Mouse (Mus musculus) midbrain, embryonic 10.5 days (tissue): Measurements from ENCODE around the gene Trim80. TPM values are rescaled to one million over a fixed set of nuclear protein-coding genes. Genes with fewer than 3 reads are reported as not detected.
"Not testable (repeated sequence)": the region's sequence is repeated elsewhere in the genome, so short reads cannot be mapped to it uniquely, and the experiment has no call there.

Experiments used
- DNase-seq: peaks from one replicate; pipeline ENCODE4 v3.0.0-alpha.2; 2017; ENCODE audit warnings: low spot score
- H3K27ac ChIP-seq: fragments of 300-500 bp; sonication (generic); replicated peaks from 2 replicates; pipeline ENCODE4 v1.5.1; 2016; ENCODE audit warnings: mild to moderate bottlenecking
- H3K27me3 ChIP-seq: fragments of 300-500 bp; sonication (generic); 2 replicates; pipeline ENCODE4 v1.6.1; 2016; ENCODE audit warnings: low read depth, mild to moderate bottlenecking; ENCODE audit not compliant: poor library complexity, severe bottlenecking
- H3K36me3 ChIP-seq: fragments of 300-500 bp; sonication (generic); 2 replicates; pipeline ENCODE4 v1.6.1; 2016; ENCODE audit warnings: mild to moderate bottlenecking, moderate library complexity
- H3K4me1 ChIP-seq: fragments of 300-500 bp; sonication (generic); 2 replicates; pipeline ENCODE4 v1.6.1; 2016
- H3K4me3 ChIP-seq: fragments of 300-500 bp; sonication (generic); 2 replicates; pipeline ENCODE4 v1.5.1; 2016; ENCODE audit warnings: mild to moderate bottlenecking, moderate library complexity
- H3K9me3 ChIP-seq: fragments of 300-500 bp; sonication (generic); replicated peaks from 2 replicates; pipeline ENCODE4 v1.6.1; 2016; ENCODE audit warnings: mild to moderate bottlenecking
- WGBS: fragments of 180-500 bp; shearing (Covaris S2); methylation state at CpG from one replicate; pipeline ENCODE4 v1.1.7; 2016; 5-methylcytosine and 5-hydroxymethylcytosine counted together
- polyA plus RNA-seq: library from polyadenylated mRNA; unstranded; fragments of >200 nt; fragmentation: Nextera tagmentation; extraction: Ambion mirVana; gene quantifications from 2 replicates; pipeline ENCODE4 v1.2.1, GENCODE M21; 2016

Gene Trim80
- polyA plus RNA-seq, 1 experiment from 2014 or later: 0.14 TPM

- H3K4me1 ChIP-seq: peaks cover 20% of the 10 kb centered on the region
- peaks cover 25% of the 10 kb centered on the region for H3K36me3 ChIP-seq
- no peaks in the 10 kb centered on the region; the same call in 1 of the 2 replicates for H3K9me3 ChIP-seq
- 5% methylated on average over 31 of the region's 31 CpGs for WGBS
- peak overlapping the region; percentile 50 for H3K4me3 ChIP-seq
- DNase-seq: peak; percentile 67
- peak overlapping the region; percentile 82 for H3K27ac ChIP-seq
- H3K27me3 ChIP-seq: peaks cover 10% of the 10 kb centered on the region
Measured at GRCm38 (mm10) chr11:115435596-115436337, 4.6 kb upstream of the Trim80 start.

DNA sequence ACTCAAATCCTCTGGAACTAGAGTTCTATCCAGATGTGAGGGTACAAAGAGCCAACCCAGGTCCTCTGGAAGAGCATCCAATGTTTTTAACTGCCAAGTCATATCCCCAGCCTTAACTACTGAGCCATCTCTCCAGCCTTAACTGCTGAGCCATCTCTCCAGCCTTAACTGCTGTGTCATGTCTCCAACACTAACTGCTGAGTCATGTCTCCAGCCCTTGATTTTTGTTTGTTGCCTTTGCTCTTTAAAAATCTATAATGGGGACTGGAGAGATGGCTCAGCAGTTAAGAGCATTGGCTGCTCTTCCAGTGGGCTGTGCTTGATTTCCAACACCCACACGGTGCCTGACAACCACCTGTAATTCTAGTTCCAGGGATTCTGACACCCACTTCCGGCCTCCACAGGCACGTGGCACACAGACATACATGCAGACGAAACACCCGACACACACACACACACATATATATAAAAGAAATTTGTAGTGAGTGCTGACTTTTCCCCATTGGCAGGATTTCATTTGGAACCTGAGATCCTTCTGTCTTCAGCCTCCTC is 2.7 kb upstream of the Trim80 start:
- Histone ChIP-seq H3K27me3 (peaks cover 20% of the 10 kb centered on the region), H3K27ac (no peak overlapping the region), H3K9me3 (no peaks in the 10 kb centered on the region; the same call in 1 of the 2 replicates), H3K4me3 (no peak overlapping the region), H3K36me3 (peaks cover 6% of the 10 kb centered on the region), H3K4me1 (peaks cover 28% of the 10 kb centered on the region)
- DNase-seq: no peak
- 88% methylated on average over 5 of the region's 5 CpGs for WGBS

GRCm38 (mm10) chr11:115439326-115439725 is 1.0 kb upstream of the Trim80 start:
- Histone ChIP-seq H3K36me3 (no peaks in the 10 kb centered on the region), H3K4me3 (no peak overlapping the region), H3K27me3 (peaks cover 20% of the 10 kb centered on the region), H3K27ac (no peak overlapping the region), H3K9me3 (no peaks in the 10 kb centered on the region; the same call in 1 of the 2 replicates), H3K4me1 (peaks cover 28% of the 10 kb centered on the region)
- WGBS: 91% methylated on average over 3 of the region's 3 CpGs
- no peak for DNase-seq

- Histone ChIP-seq H3K9me3 (no peaks in the 10 kb centered on the region; the same call in 1 of the 2 replicates), H3K27ac (no peak overlapping the region), H3K4me1 (peaks cover 12% of the 10 kb centered on the region), H3K4me3 (no peak overlapping the region), H3K36me3 (no peaks in the 10 kb centered on the region), H3K27me3 (peaks cover 10% of the 10 kb centered on the region; the same call in 1 of the 2 replicates)
- WGBS: 48% methylated on average over 15 of the region's 15 CpGs
- peak; percentile 20 for DNase-seq
Measured at GRCm38 (mm10) chr11:115441417-115441816, 1.1 kb downstream of the Trim80 start.

DNA sequence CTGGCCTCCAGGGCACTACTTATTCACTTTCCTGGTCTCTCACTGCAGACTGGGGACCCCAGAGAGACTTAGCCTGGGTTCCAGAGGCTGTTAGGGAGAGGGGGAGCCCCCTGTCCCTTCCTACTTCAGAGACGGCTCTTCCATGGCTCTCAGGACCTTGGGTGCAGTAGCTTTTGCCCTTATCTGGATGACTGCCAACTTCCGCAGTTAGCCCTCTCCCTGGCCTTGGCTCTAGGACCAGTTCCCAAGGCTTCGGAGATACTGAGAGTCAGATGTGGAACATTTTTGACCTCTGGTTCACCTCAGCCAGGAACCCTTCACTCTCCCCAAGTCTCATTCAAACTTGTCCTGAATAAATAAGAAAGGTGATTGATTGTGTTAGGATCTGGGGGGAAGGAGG is 6.6 kb downstream of the Trim80 start:
- WGBS: 87% methylated on average over 3 of the region's 3 CpGs
- H3K9me3 ChIP-seq: no peaks in the 10 kb centered on the region
- H3K4me3 ChIP-seq: no peak overlapping the region
- H3K27ac ChIP-seq: no peak overlapping the region; the same call in 1 of the 2 replicates
- H3K36me3 ChIP-seq: no peaks in the 10 kb centered on the region
- peaks cover 24% of the 10 kb centered on the region for H3K4me1 ChIP-seq
- peaks cover 2% of the 10 kb centered on the region; the same call in 1 of the 2 replicates for H3K27me3 ChIP-seq
- DNase-seq: no peak

- Histone ChIP-seq H3K9me3 (no peaks in the 10 kb centered on the region), H3K36me3 (no peaks in the 10 kb centered on the region), H3K27me3 (no peaks in the 10 kb centered on the region), H3K4me1 (peaks cover 24% of the 10 kb centered on the region), H3K27ac (no peak overlapping the region), H3K4me3 (no peak overlapping the region)
- WGBS: 86% methylated on average over 11 of the region's 11 CpGs
- DNase-seq: no peak
Measured at GRCm38 (mm10) chr11:115447321-115447885, 7.1 kb downstream of the Trim80 start.

DNA sequence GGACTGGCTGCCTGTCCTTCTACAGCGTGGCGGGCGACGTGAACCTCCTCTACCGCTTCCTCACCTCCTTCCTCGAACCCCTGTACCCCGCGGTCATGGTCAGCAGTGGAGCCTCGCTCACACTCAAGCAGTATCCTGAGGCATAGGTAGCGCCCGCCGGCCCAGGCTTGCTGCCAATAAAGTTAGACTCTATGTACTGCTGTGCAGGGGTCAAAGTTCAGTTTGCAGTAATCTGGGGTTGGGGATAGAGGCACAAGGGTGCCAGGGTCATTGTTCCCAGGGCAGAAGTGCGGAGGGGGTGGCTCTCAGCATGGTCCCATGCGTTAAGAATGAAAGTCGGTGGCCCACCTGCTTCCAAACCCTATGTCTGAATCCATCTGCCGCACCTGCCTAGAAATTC is 7.7 kb downstream of the Trim80 start:
- 83% methylated on average over 16 of the region's 16 CpGs for WGBS
- Histone ChIP-seq H3K9me3 (no peaks in the 10 kb centered on the region), H3K4me1 (peaks cover 24% of the 10 kb centered on the region), H3K36me3 (no peaks in the 10 kb centered on the region), H3K4me3 (no peak overlapping the region), H3K27me3 (no peaks in the 10 kb centered on the region), H3K27ac (no peak overlapping the region)
- no peak for DNase-seq

DNA sequence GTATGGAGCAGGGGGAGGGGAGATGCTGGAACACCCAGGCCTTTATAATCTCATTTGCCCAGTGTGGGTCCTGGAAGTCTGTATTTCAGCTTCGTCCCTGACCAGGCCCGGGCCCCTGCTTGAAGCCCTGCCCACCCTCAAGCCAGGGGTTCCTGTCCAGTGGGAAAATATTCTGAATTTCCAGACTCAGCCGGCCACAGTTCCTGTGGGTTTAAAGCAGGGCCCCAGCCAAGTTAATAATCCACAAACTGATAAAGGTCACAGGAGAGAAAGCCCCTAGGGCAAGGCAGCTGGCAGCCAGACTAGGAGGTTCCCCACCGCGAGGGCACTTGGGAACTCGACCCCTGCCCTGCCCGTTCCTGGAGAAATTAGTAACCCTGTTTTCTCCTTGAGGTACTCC is 8.7 kb downstream of the Trim80 start:
- Histone ChIP-seq H3K4me1 (peaks cover 24% of the 10 kb centered on the region), H3K36me3 (no peaks in the 10 kb centered on the region), H3K4me3 (no peak overlapping the region), H3K27me3 (no peaks in the 10 kb centered on the region), H3K9me3 (no peaks in the 10 kb centered on the region), H3K27ac (no peak overlapping the region; the same call in 1 of the 2 replicates)
- DNase-seq: no peak
- WGBS: 65% methylated on average over 7 of the region's 7 CpGs

DNA sequence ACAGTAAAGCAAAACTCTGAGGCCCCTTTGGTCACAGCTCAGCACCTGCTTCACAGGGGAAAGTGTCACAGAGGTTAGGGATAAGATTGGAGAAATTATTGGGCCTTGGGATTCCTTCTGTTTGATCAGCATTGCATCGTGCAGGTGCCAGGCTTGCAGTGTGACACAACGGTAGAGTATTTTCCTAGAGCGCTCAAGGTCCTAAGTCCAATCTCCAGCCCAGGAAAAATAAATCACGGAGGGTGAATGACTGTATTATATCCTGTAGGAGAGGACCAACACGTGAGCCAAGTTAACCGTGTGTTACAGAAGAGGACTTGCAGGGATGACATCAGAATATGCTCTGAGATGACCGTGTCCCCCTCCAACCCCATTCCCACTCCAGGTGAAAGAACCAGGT is 9.8 kb downstream of the Trim80 start:
- DNase-seq: no peak
- H3K27ac ChIP-seq: no peak overlapping the region
- H3K9me3 ChIP-seq: no peaks in the 10 kb centered on the region
- whole genome bisulfite sequencing: 92% methylated on average over 7 of the region's 7 CpGs
- H3K4me1 ChIP-seq: peaks cover 24% of the 10 kb centered on the region
- H3K36me3 ChIP-seq: no peaks in the 10 kb centered on the region
- H3K4me3 ChIP-seq: no peak overlapping the region
- H3K27me3 ChIP-seq: no peaks in the 10 kb centered on the region

DNA sequence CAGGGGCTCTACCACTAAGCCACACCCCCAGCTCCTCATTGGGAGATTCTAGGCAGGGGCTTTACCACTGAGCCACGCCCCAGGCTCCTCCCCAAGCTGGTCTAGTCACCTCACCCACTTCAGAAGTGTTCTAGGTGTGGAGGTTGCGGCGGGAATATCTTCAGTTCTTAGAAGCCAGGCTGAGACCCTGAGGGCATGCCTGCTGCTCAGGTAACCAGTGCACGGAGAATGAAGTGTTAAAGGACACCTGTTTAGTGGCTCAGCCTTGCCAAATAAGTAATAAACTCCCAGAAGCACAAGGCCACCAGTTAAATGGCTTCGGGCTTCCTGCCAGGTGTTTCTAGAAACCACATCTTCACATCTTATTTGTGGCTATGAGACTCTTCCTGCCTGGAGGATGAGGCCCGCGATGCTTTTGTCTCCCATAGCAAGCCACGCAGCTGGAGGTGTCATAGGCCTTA is 11.5 kb downstream of the Trim80 start:
- H3K36me3 ChIP-seq: no peaks in the 10 kb centered on the region
- H3K27me3 ChIP-seq: no peaks in the 10 kb centered on the region
- DNase-seq: no peak
- peaks cover 24% of the 10 kb centered on the region for H3K4me1 ChIP-seq
- 88% methylated on average over 8 of the region's 8 CpGs for WGBS
- H3K9me3 ChIP-seq: no peaks in the 10 kb centered on the region
- no peak overlapping the region for H3K27ac ChIP-seq
- H3K4me3 ChIP-seq: no peak overlapping the region

GRCm38 (mm10) chr11:115452281-115452860 is 12.0 kb downstream of the Trim80 start:
- 86% methylated on average over 7 of the region's 7 CpGs for WGBS
- DNase-seq: no peak
- Histone ChIP-seq H3K27ac (no peak overlapping the region), H3K36me3 (no peaks in the 10 kb centered on the region), H3K27me3 (no peaks in the 10 kb centered on the region), H3K4me3 (no peak overlapping the region), H3K4me1 (peaks cover 27% of the 10 kb centered on the region), H3K9me3 (no peaks in the 10 kb centered on the region)

GRCm38 (mm10) chr11:115453306-115453705 is 13.0 kb downstream of the Trim80 start:
- no peak for DNase-seq
- no peak overlapping the region for H3K4me3 ChIP-seq
- H3K27ac ChIP-seq: no peak overlapping the region
- H3K36me3 ChIP-seq: no peaks in the 10 kb centered on the region
- 73% methylated on average over 4 of the region's 4 CpGs for WGBS
- H3K9me3 ChIP-seq: no peaks in the 10 kb centered on the region
- H3K4me1 ChIP-seq: peaks cover 27% of the 10 kb centered on the region
- H3K27me3 ChIP-seq: no peaks in the 10 kb centered on the region

DNA sequence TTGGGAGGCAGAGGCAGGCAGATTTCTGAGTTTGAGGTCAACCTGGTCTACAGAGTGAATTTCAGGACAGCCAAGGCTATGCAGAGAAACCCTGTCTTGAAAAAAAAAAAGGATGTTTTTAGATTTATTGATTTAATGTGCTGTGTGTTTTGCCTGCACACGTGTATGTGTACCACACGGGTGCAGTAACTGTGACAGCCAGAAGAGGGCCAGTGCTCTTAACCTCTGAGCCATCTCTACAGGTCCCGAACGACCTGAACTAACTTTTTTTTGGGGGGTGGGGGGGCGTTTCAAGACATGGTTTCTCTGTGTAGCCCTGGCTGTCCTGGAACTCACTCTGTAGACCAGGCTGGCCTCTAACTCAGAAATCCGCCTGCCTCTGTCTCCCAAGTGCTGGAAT is 14.5 kb downstream of the Trim80 start:
- not testable (repeated sequence) for H3K27me3 ChIP-seq, H3K9me3 ChIP-seq, H3K36me3 ChIP-seq, DNase-seq, H3K27ac ChIP-seq, H3K4me3 ChIP-seq
- 86% methylated on average over 6 of the region's 6 CpGs for WGBS
- H3K4me1 ChIP-seq: peaks cover 12% of the 10 kb centered on the region
